Mouse (Mus musculus) gastrocnemius, postnatal 4 days (tissue): ENCODE results near the gene Apex1. TPM values are rescaled to one million over a fixed set of nuclear protein-coding genes. Genes with fewer than 3 reads are reported as not detected.
"Not testable (repeated sequence)": the region's sequence is repeated elsewhere in the genome, so short reads cannot be mapped to it uniquely, and the experiment has no call there.

Experiments used
- DNase-seq, 2 experiments: peaks; one replicate each; pipeline ENCODE4 v3.0.0; 2021 to 2022; ENCODE audit warnings: low spot score in 2 of 2, mixed read lengths in 2 of 2
- long read RNA-seq, 2 experiments: library from polyadenylated mRNA; stranded (forward); transcript quantifications; one replicate each; pipeline ENCODE4 v2.0.0; 2021
- total RNA-seq, 2 experiments: library from RNA; stranded (reverse); gene quantifications; 2 replicates each; pipeline ENCODE4 v1.2.3; 2021

Gene Apex1
- 10 to 100 TPM; 61.1 to 62.7 TPM for total RNA-seq
- long read RNA-seq, experiment 1, transcript Apex1-203 (5 exons, 655 nt): minor isoform, 6 of 79 reads
- long read RNA-seq, experiment 1, transcript Apex1-201 (5 exons, 1,239 nt): major isoform, 58 of 79 reads
- long read RNA-seq, experiment 1, transcript Apex1-204 (4 exons, 935 nt): minor isoform, 9 of 79 reads
- long read RNA-seq, experiment 1, partial matches to known transcripts: 2 of 79 reads
- long read RNA-seq, experiment 1, other reads (novel, unspliced or antisense): 4 of 79 reads
- long read RNA-seq, experiment 2, transcript Apex1-204 (4 exons, 935 nt): minor isoform, 9 of 70 reads
- long read RNA-seq, experiment 2, transcript Apex1-201 (5 exons, 1,239 nt): major isoform, 56 of 70 reads
- long read RNA-seq, experiment 2, partial matches to known transcripts: 0 of 70 reads
- long read RNA-seq, experiment 2, other reads (novel, unspliced or antisense): 1 of 70 reads

GRCm38 (mm10) chr14:50924281-50925064 lies at the start of gene Apex1, which contains the start of gene Osgep:
TSS of gene Apex1 (plus strand) at chr14:50924968.
TSS of gene Osgep (minus strand) at chr14:50924893.
- peak; percentile 91 to 96 for DNase-seq

GRCm38 (mm10) chr14:50875175-50875574 lies 49.6 kb upstream of the Apex1 start:
- no peak for DNase-seq

DNA sequence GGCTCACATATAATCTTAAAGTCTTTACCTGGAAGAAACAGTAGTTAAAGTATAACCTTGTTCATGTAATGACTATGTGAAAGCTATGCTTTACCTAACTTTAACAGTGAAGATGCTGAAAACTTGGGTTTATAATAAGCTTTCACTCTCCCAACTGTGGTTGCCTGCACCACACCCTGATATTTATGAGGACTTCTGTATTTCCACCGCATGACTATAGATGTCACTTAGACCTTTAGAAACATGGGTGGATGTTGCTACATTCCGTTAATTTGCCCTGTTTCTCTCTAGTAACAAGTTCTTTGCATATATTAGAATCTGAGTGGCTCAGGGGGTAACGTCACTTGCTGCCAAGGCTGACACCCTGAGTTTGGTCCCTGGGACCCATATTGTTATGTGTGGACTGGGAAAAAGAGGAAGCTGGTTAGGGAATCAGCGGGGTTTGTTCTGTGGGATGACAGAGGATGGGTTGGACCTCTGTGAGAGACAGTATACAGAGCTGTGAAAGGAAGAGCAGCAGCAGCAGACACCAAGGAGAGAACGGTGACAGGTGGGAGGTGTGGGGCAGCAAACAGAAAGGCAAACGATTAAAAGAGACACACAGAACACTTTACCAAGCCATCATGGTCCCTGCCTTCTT lies 49.1 kb upstream of the Apex1 start:
- no peak for DNase-seq

- DNase-seq: no peak
These were observed 48.4 kb upstream of the Apex1 start for GRCm38 (mm10) chr14:50876236-50876950.

GRCm38 (mm10) chr14:50891621-50892020 lies 33.1 kb upstream of the Apex1 start:
- no peak for DNase-seq

DNA sequence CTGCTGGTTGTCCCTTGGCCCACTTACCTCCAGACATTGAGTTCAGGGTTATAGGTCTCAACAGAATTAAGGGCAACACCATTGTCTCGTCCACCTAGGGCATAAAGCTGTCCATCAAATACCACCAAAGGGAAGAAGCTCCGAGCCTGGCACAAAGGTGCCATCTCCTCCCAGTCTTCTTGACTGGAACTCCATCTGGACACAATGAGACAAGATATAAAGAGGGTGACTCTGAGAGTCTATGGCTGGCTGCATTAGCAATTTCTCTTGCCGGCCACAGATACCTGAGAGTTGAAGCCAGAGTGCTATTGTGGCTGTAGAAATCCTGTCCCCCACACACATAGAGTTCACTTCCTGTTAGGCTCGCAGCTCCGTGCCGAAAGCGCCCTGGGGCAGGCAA lies 32.7 kb upstream of the Apex1 start:
- DNase-seq: no peak

- peak in 1 of 2 experiments; percentile 10 for DNase-seq
These were observed 32.0 kb upstream of the Apex1 start for GRCm38 (mm10) chr14:50892541-50893459.

DNA sequence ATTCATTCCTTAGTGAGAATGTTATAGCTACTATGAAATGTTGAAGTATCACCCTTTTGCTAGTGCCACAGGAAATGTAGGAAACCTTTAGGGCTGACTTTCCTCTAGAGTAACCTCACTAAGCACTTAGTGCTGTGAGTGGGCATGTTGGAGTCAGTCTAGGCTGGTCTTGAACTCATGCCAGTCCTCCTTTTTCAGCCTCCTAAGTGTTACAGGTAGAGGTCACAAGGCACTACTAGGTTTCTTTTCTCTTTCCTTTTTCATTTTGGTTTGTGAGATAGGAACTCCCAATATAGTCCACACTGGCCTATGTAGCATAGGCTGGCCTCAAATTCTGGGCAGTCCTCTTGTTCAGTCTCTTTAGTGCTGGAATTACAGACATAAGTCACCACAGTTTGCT lies 29.4 kb upstream of the Apex1 start:
- no peak for DNase-seq

DNA sequence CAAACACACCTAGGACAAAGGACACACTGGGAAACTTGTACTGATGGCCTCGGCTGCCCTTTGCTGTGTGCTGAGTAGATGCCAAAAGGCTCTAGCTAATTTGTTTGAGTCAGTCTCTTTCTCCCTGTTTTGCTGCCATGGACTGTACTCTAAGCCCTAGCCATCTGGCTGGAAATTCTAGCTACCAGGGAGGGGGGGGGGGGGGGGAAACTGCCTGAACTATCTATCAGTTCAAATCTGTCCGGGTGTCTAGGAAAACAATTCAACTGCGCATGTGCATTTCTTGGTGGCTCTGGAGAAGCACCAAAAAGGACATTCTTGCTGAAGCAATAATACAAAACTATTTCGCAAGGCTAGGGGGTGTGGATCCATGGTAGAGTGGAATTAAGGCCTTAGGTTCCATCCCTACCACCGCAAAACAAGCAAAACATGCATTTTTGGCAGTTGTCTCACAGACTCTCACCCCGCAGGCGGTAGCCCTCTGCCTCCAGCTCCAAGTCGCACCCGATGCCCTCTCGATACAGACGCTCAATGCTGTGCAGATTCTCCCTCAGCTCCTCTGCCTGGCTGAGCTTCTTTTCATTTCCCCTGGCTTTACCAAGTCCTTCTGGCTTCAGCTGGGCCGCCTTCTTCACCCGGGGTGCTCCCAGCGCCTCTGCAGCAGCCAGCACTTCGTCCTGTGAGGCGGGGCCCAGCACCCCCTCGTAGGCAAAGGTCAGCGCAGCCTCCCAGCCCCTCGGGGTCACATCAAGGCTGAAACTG lies 28.6 kb upstream of the Apex1 start:
- peak in 1 of 2 experiments; percentile 17 for DNase-seq

- DNase-seq: peak in 1 of 2 experiments; percentile 16
These were observed 27.9 kb upstream of the Apex1 start for GRCm38 (mm10) chr14:50896747-50897373.

GRCm38 (mm10) chr14:50897374-50897765 lies 27.4 kb upstream of the Apex1 start, which contains the start of gene Klhl33:
TSS of gene Klhl33 (minus strand) at chr14:50897507.
- no peak for DNase-seq

- not testable (repeated sequence) for DNase-seq
These were observed 26.8 kb upstream of the Apex1 start for GRCm38 (mm10) chr14:50897992-50898391.

- peak in 1 of 2 experiments; percentile 29 for DNase-seq
These were observed 20.6 kb upstream of the Apex1 start for GRCm38 (mm10) chr14:50903973-50904827.

- no peak for DNase-seq
These were observed 20.0 kb upstream of the Apex1 start for GRCm38 (mm10) chr14:50904828-50905129.

GRCm38 (mm10) chr14:50905327-50905726 lies 19.4 kb upstream of the Apex1 start:
- DNase-seq: not testable (repeated sequence)

- DNase-seq: no peak
These were observed 16.6 kb upstream of the Apex1 start for GRCm38 (mm10) chr14:50908126-50908525.

- DNase-seq: no peak
These were observed 13.4 kb upstream of the Apex1 start for GRCm38 (mm10) chr14:50911356-50911755.

DNA sequence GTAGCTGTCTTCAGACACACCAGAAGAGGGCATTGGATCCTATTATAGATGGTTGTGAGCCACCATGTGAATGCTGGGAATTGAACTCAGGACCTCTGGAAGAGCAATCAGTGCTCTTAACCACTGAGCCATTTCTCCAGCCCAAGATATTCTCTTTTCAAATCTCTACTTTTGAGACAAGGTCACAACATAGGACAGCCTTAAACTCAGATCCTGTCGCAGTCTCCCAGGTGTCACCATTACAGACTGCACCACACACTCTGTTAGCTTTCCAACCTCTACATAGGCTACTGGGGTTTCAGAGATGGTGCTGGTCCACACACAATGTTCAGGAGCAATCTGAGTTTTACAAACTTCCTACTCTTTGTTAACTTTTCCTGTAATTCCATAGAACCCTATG lies 1.3 kb upstream of the Apex1 start:
- not testable (repeated sequence) for DNase-seq
